Mouse (Mus musculus) midbrain, embryonic 12.5 days (tissue): ENCODE results near the gene Coq8b. TPM values are rescaled to one million over a fixed set of nuclear protein-coding genes. Genes with fewer than 3 reads are reported as not detected.
"Not testable (repeated sequence)": the region's sequence is repeated elsewhere in the genome, so short reads cannot be mapped to it uniquely, and the experiment has no call there.

Source experiments
- ATAC-seq: fragments of 200-750 bp; cut with Nextera tagmentation; 2 replicates; pipeline ENCODE4 v1.8.0; 2017; ENCODE audit warnings: low read depth, moderate TSS enrichment, moderate library complexity; ENCODE audit not compliant: low FRiP score
- H3K27ac ChIP-seq: fragments of 300-500 bp; sonication (generic); replicated peaks from 2 replicates; pipeline ENCODE4 v1.5.1; 2016; ENCODE audit warnings: mild to moderate bottlenecking
- H3K27me3 ChIP-seq: fragments of 300-500 bp; sonication (generic); 2 replicates; pipeline ENCODE4 v1.6.1; 2016; ENCODE audit warnings: mild to moderate bottlenecking
- H3K36me3 ChIP-seq: fragments of 300-500 bp; sonication (generic); 2 replicates; pipeline ENCODE4 v1.6.1; 2016
- H3K4me1 ChIP-seq: fragments of 300-500 bp; sonication (generic); 2 replicates; pipeline ENCODE4 v1.6.1; 2016
- H3K4me2 ChIP-seq: fragments of 300-500 bp; sonication (generic); replicated peaks from 2 replicates; pipeline ENCODE4 v1.6.1; 2016; ENCODE audit warnings: mild to moderate bottlenecking, moderate library complexity
- H3K4me3 ChIP-seq: fragments of 300-500 bp; sonication (generic); 2 replicates; pipeline ENCODE4 v1.5.1; 2016; ENCODE audit warnings: mild to moderate bottlenecking
- H3K9ac ChIP-seq: fragments of 300-500 bp; sonication (generic); replicated peaks from 2 replicates; pipeline ENCODE4 v1.6.1; 2016; ENCODE audit warnings: mild to moderate bottlenecking, moderate library complexity
- H3K9me3 ChIP-seq: fragments of 300-500 bp; sonication (generic); 2 replicates; pipeline ENCODE4 v1.6.1; 2016; ENCODE audit warnings: mild to moderate bottlenecking
- WGBS: fragments of 180-500 bp; shearing (Covaris S2); methylation state at CpG from one replicate; pipeline ENCODE4 v1.1.7; 2016; 5-methylcytosine and 5-hydroxymethylcytosine counted together
- polyA plus RNA-seq: library from polyadenylated mRNA; unstranded; fragments of >200 nt; fragmentation: Nextera tagmentation; extraction: Ambion mirVana; gene quantifications from 2 replicates; pipeline ENCODE4 v1.2.1, GENCODE M21; 2016

The Coq8b gene
- polyA plus RNA-seq, 1 experiment from 2014 or later = 22.1 TPM

DNA sequence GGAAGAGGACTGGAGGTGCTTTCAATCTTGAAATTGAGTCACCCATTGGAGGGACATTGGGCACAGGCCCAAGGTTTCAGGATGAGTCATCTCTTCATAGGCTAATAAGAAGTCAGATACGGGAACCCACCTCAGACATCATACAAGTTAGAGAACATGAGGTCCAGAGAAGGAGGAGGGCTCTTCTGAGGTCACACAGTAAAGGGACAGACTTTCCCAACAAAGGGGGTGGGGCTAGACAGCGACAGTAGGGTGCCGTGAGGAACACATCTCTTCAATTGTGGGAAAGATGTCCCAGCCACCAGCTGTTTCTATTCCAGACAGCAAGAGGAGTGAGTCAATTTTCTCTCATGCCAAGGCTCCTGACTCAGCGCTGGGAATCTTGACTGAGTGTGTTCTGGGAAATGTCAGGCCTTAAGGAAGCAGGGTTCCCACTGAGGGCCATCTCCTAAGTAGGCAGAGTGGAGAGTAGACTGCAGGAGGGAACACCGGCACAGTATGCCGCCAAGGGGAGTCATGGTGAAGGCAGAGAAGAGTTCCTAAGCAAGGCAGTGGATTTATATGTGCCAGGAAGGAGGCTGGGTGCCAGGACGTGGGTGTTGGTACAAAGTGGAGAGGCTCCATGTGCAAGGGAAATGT lies 1.0 kb upstream of the Coq8b start:
- H3K27me3 ChIP-seq = no peaks in the 10 kb centered on the region
- peak overlapping the region; percentile 85 for H3K27ac ChIP-seq
- no peaks in the 10 kb centered on the region for H3K36me3 ChIP-seq
- H3K4me1 ChIP-seq = peaks cover 31% of the 10 kb centered on the region
- ATAC-seq = no peak
- no peak overlapping the region for H3K9ac ChIP-seq
- WGBS = 77% methylated on average over 7 of the region's 7 CpGs
- H3K9me3 ChIP-seq = no peaks in the 10 kb centered on the region
- no peak overlapping the region for H3K4me2 ChIP-seq
- no peak overlapping the region for H3K4me3 ChIP-seq

DNA sequence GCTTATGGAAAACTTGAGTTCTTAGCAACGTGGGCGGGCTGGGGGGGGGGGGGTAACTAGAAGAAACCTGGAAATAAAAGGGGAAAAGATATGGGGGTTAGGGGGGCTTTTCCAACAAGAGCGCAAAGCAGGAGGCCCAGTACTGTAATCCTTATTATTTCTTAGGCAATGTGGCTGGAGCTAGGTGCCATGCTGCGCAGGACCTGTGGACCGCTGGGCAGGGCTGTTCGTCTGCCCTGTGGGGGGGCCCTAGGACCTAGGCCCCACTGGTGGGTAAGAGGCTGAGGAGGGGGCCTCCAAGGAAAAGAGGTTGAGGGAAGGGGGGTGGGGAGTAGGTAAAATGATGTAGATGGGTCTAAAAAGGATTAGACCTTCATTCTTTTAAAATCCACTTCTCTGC lies 477 bp downstream of the Coq8b start:
- H3K4me1 ChIP-seq = peaks cover 21% of the 10 kb centered on the region
- 0 out of 2 replicates have a peak, but pooled peaks cover 3% of the 10 kb centered on the region for H3K36me3 ChIP-seq
- peak overlapping the region; percentile 85 for H3K27ac ChIP-seq
- H3K27me3 ChIP-seq = no peaks in the 10 kb centered on the region
- H3K4me2 ChIP-seq = peak overlapping the region; percentile 73
- peak; percentile 27; the same call in 1 of the 2 replicates for ATAC-seq
- peak overlapping the region; percentile 50 for H3K4me3 ChIP-seq
- H3K9ac ChIP-seq = peak overlapping the region; percentile 59
- WGBS = 0% methylated on average over 6 of the region's 6 CpGs
- no peaks in the 10 kb centered on the region for H3K9me3 ChIP-seq

DNA sequence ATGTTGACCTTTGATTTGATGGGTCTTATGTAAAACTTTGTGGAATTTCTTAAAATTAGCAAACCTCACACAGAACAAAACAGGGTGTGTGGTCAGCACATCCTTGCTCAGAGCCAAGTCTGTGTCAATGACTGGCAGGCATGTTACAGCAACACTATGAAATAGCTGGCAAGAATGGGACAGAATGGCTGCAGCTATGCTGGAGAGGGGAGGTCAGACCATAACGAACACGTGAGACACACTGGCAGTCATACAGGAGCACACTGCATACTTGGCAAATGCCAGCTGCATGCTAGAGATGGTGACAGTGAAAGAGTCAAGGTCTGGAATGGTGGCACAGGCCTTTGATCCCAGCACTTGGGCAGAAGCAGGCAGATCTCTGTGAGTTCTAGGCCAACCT lies 2.9 kb downstream of the Coq8b start:
- Histone ChIP-seq H3K36me3 (peaks cover 16% of the 10 kb centered on the region; the same call in 1 of the 2 replicates), H3K9ac (no peak overlapping the region), H3K27ac (no peak overlapping the region), H3K9me3 (no peaks in the 10 kb centered on the region), H3K4me3 (no peak overlapping the region), H3K4me2 (no peak overlapping the region), H3K27me3 (no peaks in the 10 kb centered on the region), H3K4me1 (peaks cover 14% of the 10 kb centered on the region)
- 94% methylated on average over 2 of the region's 2 CpGs for WGBS
- ATAC-seq = no peak

DNA sequence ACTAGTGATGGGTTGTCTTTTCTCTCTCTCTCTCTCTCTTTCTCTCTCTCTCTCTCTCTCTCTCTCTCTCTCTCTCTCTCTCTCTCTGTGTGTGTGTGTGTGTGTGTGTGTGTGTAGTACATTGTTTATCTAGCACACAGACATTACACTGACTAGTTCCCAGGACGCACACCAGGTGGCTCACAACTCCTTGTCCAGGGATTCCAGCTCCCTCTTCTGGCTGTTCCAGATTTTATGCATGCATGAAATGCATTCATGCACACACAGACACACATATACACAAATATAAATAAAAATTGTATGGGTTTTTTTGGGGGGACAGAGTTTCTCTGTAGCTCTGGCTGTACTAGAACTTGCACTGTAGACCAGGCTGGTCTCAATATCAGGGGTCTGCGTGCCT lies 4.7 kb downstream of the Coq8b start:
- Histone ChIP-seq H3K4me3 (no peak overlapping the region), H3K9ac (no peak overlapping the region), H3K4me2 (no peak overlapping the region), H3K9me3 (no peaks in the 10 kb centered on the region), H3K4me1 (peaks cover 13% of the 10 kb centered on the region), H3K27me3 (no peaks in the 10 kb centered on the region), H3K36me3 (peaks cover 31% of the 10 kb centered on the region), H3K27ac (no peak overlapping the region)
- WGBS = 94% methylated on average over 2 of the region's 2 CpGs
- ATAC-seq = no peak

DNA sequence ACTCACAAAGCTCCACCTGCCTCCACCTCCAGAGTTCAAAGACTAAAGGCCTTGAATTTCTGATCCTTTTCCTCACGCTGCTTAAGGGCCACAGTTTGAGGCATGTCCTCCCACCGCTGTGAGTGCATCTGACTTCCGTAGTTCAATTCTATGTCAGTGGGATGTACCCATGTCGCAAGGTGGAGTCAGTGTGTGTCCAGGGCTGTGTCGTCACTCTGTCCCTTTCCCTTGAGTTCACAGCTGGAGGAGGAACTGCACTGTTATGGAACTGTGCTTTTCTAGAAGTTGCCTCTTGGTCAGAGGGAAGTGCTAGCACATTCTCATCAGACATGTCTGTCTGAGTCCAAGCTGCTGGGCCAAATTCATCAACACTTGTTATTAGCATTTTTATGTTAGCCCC lies 5.7 kb downstream of the Coq8b start:
- Histone ChIP-seq H3K27me3 (no peaks in the 10 kb centered on the region), H3K9ac (no peak overlapping the region), H3K4me3 (no peak overlapping the region), H3K4me1 (peaks cover 7% of the 10 kb centered on the region), H3K4me2 (no peak overlapping the region), H3K36me3 (peaks cover 40% of the 10 kb centered on the region), H3K27ac (no peak overlapping the region), H3K9me3 (no peaks in the 10 kb centered on the region)
- no peak for ATAC-seq
- 89% methylated on average over 5 of the region's 5 CpGs for WGBS

DNA sequence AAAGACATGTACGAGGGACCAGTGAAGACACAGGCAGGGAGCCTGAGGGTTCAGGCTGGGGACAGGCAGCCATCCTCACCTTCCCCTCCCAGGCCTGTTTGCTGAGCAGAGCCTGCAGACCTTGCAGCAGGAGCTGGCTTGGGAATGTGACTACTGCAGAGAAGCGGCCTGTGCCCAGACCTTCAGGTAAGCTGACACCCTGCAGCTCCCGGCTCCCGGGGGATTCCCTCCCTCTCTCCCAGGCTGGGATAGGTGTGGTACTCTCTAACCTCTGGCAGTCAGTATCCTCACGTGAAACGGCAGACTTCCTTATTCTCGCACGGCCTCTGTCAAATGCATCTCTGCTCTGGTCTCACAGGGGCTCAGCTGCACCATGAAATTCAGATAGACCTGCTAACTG lies 10.4 kb downstream of the Coq8b start:
- H3K4me2 ChIP-seq = no peak overlapping the region
- 74% methylated on average over 8 of the region's 8 CpGs for WGBS
- H3K4me3 ChIP-seq = no peak overlapping the region
- no peak overlapping the region for H3K9ac ChIP-seq
- peaks cover 56% of the 10 kb centered on the region for H3K36me3 ChIP-seq
- no peaks in the 10 kb centered on the region for H3K9me3 ChIP-seq
- no peaks in the 10 kb centered on the region for H3K27me3 ChIP-seq
- no peaks in the 10 kb centered on the region for H3K4me1 ChIP-seq
- H3K27ac ChIP-seq = no peak overlapping the region
- ATAC-seq = no peak

DNA sequence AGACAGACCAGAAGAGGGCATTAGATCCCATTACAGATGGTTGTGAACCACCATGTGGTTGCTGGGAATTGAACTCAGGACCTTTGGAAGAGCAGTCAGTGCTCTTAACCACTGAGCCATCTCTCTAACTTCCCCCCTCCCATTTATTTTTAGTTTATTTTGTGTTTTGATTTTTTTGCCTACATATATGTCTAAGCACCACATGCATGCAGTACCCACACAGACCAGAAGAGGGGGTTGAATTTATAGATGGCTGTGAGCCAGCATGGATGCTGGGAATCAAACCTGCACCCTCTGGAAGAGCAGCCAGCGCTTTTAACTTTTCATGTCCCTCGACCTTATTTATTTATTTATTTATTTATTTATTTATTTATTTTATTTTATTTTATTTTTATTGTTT lies 11.3 kb downstream of the Coq8b start:
- not testable (repeated sequence) for H3K27me3 ChIP-seq, H3K4me3 ChIP-seq, ATAC-seq, H3K4me1 ChIP-seq, H3K4me2 ChIP-seq, H3K27ac ChIP-seq, H3K9ac ChIP-seq, H3K9me3 ChIP-seq
- H3K36me3 ChIP-seq = peaks cover 56% of the 10 kb centered on the region
- WGBS = 83% methylated on average over 2 of the region's 2 CpGs

DNA sequence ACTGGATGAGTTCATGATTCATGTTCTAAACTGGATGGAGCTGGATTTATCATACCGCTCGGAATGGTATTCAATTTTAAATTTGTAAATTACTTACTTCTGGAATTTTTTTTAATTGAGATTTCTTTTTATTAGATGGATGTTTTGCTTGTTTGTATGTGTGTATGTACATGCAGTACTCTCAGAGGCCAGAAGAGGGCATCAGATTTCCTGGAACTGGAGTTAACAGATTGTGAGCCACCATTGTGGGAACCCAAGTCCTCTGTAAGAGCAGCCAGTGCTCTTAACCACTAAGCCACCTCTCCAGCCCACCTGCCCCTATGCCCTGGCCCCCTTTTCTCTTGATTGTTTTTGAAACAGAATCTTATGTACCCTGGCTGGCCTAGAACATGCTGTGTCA lies 16.3 kb downstream of the Coq8b start:
- H3K4me2 ChIP-seq = no peak overlapping the region
- no peaks in the 10 kb centered on the region for H3K4me1 ChIP-seq
- no peak overlapping the region for H3K4me3 ChIP-seq
- H3K27ac ChIP-seq = no peak overlapping the region
- no peaks in the 10 kb centered on the region for H3K27me3 ChIP-seq
- ATAC-seq = no peak
- 85% methylated on average over 2 of the region's 2 CpGs for WGBS
- H3K9me3 ChIP-seq = no peaks in the 10 kb centered on the region
- no peak overlapping the region for H3K9ac ChIP-seq
- peaks cover 33% of the 10 kb centered on the region for H3K36me3 ChIP-seq

DNA sequence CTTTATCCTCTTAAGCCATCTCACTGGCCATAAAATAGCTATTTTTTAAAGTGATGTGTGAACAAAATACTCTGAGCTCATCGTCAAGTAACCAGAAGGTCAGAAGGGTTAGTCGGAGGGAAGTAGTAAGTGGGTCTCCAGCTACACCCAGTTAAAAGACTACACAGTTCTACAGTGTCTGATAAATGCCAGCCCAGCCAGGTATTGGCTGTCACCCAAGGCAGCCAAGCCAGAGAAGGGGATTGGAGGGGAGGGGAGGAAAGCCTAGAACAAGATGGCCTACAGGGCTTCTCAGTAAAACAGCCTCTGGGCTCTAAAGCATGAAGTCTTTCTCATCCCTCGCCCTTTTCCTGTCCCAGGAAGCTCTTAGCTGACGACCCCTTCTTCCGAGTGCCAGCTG lies 17.1 kb downstream of the Coq8b start:
- peaks cover 33% of the 10 kb centered on the region for H3K36me3 ChIP-seq
- no peak overlapping the region for H3K4me2 ChIP-seq
- H3K9me3 ChIP-seq = no peaks in the 10 kb centered on the region
- H3K27ac ChIP-seq = no peak overlapping the region
- no peaks in the 10 kb centered on the region for H3K4me1 ChIP-seq
- H3K4me3 ChIP-seq = no peak overlapping the region
- WGBS = 91% methylated on average over 5 of the region's 5 CpGs
- H3K27me3 ChIP-seq = no peaks in the 10 kb centered on the region
- ATAC-seq = no peak
- no peak overlapping the region for H3K9ac ChIP-seq

DNA sequence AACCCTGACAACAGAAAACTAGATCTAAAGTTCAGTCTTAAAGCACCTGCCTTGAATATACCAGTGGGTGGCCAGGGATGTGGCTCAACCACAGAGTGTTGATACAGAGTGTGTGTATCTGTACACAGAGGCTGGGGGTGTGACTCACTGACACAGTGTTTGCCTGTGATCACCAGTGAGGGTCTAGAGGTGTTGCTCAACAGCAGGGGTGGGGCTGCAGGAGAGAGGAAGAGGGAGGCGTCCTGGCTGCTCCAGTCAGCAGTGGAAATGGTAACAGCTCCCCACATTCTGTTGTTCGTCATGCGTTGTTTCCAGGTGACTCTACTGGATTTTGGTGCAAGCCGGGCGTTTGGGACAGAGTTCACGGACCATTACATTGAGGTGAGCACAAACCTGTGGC lies 19.1 kb downstream of the Coq8b start:
- H3K27me3 ChIP-seq = no peaks in the 10 kb centered on the region
- no peak for ATAC-seq
- 90% methylated on average over 6 of the region's 6 CpGs for WGBS
- no peak overlapping the region for H3K4me2 ChIP-seq
- H3K36me3 ChIP-seq = peaks cover 17% of the 10 kb centered on the region
- H3K27ac ChIP-seq = no peak overlapping the region
- no peak overlapping the region for H3K9ac ChIP-seq
- H3K4me3 ChIP-seq = no peak overlapping the region
- no peaks in the 10 kb centered on the region for H3K9me3 ChIP-seq
- H3K4me1 ChIP-seq = peaks cover 14% of the 10 kb centered on the region; the same call in 1 of the 2 replicates

DNA sequence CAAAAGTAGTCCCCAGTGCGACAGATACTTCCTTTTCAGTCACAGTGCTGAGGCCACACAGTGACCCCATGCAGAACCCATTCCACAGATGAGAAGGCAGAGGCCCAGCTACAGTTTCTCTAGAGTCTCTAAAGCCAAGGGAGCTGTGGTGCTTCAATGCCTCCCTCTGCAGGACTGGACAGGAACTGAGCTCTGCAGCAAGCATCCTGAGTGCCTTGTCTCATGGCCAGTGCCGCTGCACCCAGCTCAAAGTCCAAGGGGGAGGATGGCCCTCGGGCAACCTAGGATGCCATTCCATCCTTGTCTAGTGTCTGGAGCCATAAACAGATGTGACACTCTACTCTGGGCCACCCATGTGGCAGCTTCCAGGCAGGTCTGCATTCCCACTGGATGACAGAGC lies 22.9 kb downstream of the Coq8b start:
- WGBS = 75% methylated on average over 3 of the region's 3 CpGs
- no peak overlapping the region for H3K27ac ChIP-seq
- H3K4me1 ChIP-seq = peaks cover 41% of the 10 kb centered on the region
- no peaks in the 10 kb centered on the region for H3K9me3 ChIP-seq
- ATAC-seq = no peak
- H3K27me3 ChIP-seq = no peaks in the 10 kb centered on the region
- H3K4me2 ChIP-seq = no peak overlapping the region
- H3K4me3 ChIP-seq = no peak overlapping the region
- peaks cover 16% of the 10 kb centered on the region for H3K36me3 ChIP-seq
- H3K9ac ChIP-seq = no peak overlapping the region

DNA sequence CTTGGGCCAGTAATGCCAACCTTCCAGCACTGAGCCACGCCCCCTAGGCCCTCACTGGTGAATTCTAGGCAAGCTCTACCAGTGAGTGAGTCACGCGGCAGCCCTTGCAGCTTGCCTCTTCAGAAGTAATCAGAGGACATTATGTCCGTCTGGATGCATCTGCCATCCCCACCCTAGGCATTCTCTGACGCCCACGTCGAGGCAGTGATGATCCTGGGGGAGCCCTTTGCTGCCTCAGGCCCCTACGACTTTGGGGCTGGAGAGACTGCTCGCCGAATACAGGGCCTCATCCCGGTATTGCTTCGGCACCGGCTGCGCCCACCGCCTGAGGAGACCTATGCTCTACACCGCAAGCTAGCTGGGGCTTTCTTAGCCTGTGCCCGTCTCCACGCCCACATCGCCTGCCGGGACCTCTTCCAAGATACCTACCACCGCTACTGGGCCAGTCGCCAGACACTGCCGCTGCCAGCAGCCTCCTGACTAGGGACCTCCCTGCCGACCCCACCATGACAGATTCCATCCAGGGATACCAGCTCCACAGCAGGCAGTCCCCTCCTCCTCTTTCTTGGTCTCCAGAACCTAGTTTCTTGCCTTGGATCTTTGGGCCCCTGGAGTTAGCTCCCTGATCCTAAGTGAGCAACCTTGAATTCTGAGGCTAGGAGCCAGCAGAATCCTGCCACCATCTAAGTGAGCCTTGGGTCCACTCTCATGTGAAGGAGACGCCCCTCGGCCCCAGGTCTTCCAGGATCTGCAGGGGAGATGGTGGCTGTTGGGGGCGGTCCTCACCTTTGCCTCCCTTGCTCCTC lies 24.4 kb downstream of the Coq8b start:
- ATAC-seq = no peak
- H3K36me3 ChIP-seq = peaks cover 14% of the 10 kb centered on the region
- peak overlapping the region; percentile 87 for H3K4me3 ChIP-seq
- H3K9ac ChIP-seq = peak overlapping the region; percentile 39; the same call in 1 of the 2 replicates
- H3K27ac ChIP-seq = peak overlapping the region; percentile 93
- H3K4me1 ChIP-seq = peaks cover 56% of the 10 kb centered on the region
- no peaks in the 10 kb centered on the region for H3K27me3 ChIP-seq
- peak overlapping the region; percentile 88 for H3K4me2 ChIP-seq
- WGBS = 13% methylated on average over 27 of the region's 27 CpGs
- no peaks in the 10 kb centered on the region for H3K9me3 ChIP-seq
